Mouse (Mus musculus): ENCODE data around the gene Neurod1.

Neurod1 gene

GRCm38 (mm10) chr2:79456575-79457349, at the start of gene Neurod1, which contains the start of gene Cerkl:
Gene Neurod1, minus strand, starts transcription at chr2:79456751.
Gene Cerkl, minus strand, starts transcription at chr2:79456785.
- in situ Hi-C loops (cut with MboI, MseI), result no loop called here

DNA sequence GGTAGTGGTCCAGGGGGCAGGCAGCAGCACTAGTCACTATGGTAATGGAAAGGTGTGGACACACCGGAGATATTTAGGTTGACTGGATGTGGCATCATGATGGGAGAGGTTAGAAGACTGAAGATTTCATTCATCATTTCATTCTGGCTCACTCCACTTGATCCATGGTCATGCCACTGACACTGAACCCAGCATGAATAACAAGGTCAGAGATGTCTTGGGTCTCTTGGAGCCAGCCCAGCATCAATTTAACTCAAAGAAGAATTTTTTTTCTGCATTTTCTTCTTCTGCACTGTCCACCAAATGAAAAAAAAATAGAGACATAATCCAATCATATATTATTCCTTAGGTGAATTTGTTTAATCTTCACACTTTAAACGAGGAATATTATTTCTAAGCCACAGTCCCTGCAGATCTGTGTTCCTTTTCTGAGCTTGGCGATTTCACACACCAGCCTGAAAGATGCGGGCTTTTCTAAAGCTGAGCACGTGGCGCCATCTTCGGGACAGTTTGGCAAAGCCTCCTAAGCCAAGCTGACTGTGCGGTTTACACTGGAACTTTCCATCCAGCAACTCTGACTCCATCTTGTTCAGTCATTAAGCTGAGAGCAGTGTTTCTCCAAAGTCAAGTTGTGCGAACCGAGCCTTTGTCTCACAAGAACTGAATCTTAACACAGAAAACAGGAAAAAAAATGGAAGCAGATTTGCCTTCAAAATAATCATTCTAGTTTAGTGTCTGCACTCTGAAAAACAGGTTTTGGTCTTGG, 42.6 kb upstream of the Neurod1 start:
- in situ Hi-C loops (cut with MboI, MseI), result loop anchor here (5.0 kb wide), 1 partner anchor 542 kb away; no protein-coding TSS in a partner anchor

- in situ Hi-C loops (cut with MboI, MseI), result no loop called here
Measured at GRCm38 (mm10) chr2:79485127-79485526, 28.6 kb upstream of the Neurod1 start.

GRCm38 (mm10) chr2:79482511-79482910, 26.0 kb upstream of the Neurod1 start:
- in situ Hi-C loops (cut with MboI, MseI), result no loop called here

DNA sequence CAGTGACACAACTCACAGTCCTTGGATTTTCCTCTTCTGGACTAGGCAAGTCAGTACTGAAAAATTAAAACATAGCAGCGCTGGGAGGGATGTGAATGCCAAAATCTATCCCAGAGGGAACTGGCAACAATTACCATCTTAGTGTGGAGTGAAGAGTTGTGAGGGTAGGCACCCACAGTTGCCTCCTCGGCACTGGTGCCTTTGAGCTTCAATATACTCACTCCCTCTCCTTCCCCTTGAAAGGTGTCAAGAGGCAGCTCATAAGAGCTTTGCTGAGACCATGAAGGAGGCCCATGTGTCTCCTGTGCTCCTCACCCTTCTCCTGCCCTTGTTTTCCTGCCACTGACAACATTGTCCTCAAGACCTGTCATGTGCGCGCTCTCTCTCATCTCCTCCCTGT, 5.9 kb upstream of the Neurod1 start:
- in situ Hi-C loops (cut with MboI, MseI), result no loop called here

GRCm38 (mm10) chr2:79461861-79462260, 5.3 kb upstream of the Neurod1 start:
- in situ Hi-C loops (cut with MboI, MseI), result no loop called here

- in situ Hi-C loops (cut with MboI, MseI), result no loop called here
Measured at GRCm38 (mm10) chr2:79460586-79460985, 4.0 kb upstream of the Neurod1 start.

GRCm38 (mm10) chr2:79460107-79460506, 3.6 kb upstream of the Neurod1 start:
- in situ Hi-C loops (cut with MboI, MseI), result no loop called here

DNA sequence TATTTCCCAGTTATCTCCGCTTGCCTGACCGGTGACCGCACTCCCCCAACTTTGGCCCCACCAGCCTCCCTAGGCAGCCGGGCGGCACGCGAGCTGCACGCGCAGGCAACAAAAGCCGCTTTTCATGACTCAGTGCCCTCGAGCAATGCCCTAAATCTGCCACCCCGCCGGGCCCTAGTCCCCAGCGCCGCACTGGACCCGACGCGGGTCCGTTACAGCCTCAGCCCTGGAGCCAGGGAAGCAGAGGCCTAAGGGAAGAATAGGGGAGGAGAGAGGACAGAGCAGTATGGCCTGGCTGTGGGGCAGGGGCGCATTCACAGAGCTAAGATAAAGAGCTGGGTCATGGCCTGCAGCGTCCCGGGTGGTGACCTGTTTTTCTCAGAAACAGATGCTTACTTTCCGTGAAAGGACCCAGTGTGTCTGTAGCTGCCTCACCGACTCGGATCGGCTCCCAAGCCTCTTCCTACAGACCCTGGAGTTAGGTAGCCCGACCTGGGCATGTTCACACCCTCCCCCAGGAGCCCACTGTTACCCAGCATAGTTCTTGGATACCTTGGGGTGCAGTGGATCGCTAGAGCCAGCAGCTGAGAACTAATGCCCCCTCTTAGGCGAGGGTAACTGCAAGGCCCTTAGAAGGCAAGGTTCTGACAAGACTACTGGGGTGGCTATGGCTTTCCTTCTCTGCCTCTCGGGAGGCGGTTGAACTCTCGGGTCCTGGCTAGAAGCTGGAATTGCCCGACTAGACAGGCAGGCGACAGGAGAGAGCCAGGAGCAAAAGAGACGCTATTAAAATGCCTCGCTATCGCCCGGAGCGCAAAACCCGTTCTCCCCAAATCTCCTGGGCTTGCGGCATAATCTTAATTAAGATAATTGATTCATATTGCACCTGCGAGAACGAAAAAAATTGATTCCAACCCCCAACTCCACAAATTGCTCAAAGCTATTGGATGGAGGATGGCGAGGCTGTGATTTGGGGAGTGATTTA, 2.8 kb upstream of the Neurod1 start:
- in situ Hi-C loops (cut with MboI, MseI), result no loop called here

DNA sequence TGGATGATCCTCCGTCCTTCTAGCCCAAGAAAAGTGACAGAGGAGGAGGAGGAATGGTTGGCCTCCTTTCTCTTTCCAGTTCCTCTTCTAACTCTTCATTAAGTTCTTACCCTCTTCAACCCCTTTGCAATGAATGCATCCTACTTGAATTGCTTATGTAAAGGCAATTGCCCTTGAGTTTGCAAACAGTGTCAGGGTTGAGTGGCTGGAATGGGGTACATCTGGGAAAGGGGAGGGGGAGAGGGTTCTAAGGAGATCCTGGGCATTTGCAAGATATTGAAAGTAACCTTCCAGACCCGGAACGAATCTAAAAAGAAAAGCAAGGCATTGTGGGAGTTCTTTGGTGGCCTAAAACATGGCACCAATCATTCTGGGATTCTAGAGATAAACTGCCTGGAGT, 1.4 kb upstream of the Neurod1 start:
- in situ Hi-C loops (cut with MboI, MseI), result no loop called here

- in situ Hi-C loops (cut with MboI, MseI), result no loop called here
Measured at GRCm38 (mm10) chr2:79457434-79457833, 883 bp upstream of the Neurod1 start.

DNA sequence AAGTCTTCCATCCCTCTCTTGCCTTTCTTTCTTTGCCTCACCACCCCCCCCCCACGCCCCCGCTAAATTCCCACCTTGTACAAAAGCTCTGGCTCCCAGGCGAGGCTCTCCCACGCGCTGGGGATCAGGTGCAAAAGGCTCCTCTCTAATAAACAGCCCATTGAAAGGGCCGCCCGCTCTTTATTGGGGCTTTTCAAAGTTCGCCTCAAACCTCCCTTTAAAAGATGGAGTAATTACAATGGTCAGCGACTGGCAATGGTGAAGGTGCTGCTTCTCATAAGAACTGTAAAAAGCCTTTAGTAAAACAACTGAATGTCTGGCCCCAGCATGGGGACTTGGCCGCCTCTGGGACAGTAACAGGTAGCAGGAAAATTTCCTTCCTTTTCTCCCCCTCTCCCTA, 905 bp downstream of the Neurod1 start:
- in situ Hi-C loops (cut with MboI, MseI), result no loop called here

DNA sequence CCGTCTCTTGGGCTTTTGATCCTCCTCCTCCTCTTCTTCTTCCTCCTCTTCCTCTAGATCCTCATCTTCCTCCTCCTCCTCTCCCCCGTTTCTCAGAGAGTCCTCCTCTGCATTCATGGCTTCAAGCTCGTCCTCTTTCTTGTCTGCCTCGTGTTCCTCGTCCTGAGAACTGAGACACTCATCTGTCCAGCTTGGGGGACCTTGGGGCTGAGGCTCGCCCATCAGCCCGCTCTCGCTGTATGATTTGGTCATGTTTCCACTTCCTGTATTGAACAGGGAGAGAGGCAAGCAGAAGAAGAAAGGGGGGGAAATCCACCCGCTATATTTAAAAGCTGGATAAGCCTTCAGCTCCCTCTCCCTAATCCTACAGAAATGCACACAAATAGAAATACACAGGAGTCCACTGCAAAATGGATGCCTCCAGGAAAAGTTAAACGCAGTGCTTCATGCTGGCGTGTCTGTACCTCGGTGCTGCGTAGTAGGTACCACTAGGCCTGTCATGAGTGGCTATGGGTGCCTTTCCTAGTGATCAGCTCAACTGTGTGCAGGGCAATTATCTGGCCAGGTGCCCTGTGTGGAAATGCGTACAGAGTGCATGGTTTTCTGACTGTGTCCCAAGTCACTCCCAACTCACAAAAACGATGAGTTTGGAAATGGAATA, 1.6 kb downstream of the Neurod1 start:
- in situ Hi-C loops (cut with MboI, MseI), result no loop called here

- in situ Hi-C loops (cut with MboI, MseI), result no loop called here
Measured at GRCm38 (mm10) chr2:79453901-79454781, 2.4 kb downstream of the Neurod1 start.

DNA sequence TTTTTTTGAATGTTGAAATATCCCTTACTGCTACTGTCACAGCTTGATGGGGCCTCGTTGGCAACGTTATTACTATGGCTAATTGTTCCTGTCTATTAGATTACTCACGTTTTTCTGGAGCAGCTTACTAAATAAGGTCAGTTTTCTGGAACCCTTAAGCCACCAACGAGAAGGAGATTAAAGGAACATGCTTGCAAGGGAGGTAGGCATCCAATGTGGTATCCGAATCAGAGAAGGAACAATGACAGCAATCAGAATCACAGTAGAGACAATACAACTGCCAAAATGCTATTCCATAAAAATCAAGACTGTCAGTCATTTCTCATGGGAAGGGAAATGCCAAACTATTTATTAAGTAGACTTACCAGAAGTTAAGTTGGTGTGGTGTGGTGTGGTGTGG, 5.1 kb downstream of the Neurod1 start:
- in situ Hi-C loops (cut with MboI, MseI), result no loop called here

- in situ Hi-C loops (cut with MboI, MseI), result no loop called here
Measured at GRCm38 (mm10) chr2:79450684-79451394, 5.7 kb downstream of the Neurod1 start.

- in situ Hi-C loops (cut with MboI, MseI), result no loop called here
Measured at GRCm38 (mm10) chr2:79449371-79449770, 7.2 kb downstream of the Neurod1 start.

DNA sequence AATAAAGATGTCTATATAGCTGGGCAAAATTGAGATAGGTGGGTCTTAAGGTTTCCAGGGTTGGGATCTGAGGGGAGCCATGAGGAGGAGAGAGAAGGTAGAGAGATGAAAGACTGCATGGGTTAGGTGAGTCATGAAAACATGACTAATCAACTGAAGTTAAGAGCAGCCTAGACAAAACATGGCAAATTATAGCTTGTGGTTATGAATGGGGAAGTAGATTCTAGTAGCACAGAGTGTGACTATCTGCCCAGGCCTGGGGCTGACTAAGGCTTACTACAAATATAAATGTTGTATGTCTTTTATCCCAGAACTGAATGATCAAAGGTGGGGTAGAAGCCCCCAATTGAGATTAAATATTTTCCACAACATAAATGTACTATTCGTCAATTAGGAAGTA, 9.4 kb downstream of the Neurod1 start:
- in situ Hi-C loops (cut with MboI, MseI), result no loop called here

DNA sequence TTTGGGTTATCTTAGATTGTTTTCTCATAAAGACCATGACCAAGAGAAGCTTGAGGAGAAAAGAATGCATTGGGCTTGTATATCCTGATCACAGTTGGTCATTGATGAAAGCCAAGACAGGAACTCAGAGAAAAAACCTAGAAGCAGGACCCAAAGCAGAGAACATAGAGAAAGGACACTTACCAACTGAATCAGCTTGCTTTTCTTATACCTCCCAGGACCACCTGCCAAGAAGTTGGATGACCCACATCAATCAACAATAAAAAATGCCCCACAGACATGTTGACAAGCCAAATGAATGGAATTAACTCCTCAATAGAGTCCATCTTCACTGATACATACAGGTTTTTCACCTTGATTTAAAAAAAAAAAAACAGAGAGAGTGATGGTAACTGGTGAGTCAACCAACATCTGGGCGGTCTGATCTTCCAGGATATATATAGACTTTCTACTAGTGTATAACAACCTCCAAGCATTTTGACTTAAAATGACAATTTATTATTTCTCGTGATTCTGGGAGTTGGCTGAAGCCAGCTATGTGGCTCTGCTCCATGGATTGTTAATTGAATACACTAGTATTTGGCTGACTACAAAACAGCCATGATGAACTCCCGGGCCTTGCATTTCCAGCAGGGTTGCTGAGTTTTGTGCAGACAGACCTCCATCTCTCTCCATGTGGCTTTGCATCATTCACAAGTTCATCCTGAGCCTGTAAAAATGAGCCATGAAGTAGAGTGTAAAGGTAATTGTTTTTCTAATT, 12.5 kb downstream of the Neurod1 start:
- in situ Hi-C loops (cut with MboI, MseI), result no loop called here

Measured in regulatory T cell (primary cell).